Comparison of ENCODE assay signal across 15 mouse cellular contexts in the genomic region with DNA sequence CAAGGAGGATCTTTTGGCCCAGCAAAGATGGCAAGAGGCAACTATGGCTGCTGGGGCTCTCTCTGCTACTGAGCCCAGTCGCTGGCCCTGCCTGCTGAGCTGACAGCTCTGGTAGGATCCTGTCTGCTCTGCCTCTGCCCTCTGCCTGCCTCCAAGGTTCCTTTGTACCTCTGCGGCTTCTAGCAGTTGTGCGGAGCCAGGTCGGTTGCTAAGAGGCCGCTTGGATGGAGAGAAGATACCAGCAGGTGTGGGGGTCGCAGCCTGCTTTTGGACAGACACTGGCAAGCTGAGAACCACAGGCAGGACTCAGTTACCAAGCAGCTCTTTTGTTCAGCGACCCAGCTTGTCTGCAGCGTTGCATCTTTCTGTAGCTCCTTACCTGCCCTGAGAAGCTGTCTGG.
A peak's percentile ranks its signal among the peaks of the same experiment; 100 is the strongest.
DNase-seq lines count a peak whose midpoint lies in the region; ATAC-seq and TF ChIP-seq lines count a peak whose summit lies in the region.
"Had no signal": no experiment of that assay in that cellular context is flagged by ENCODE, and none has a peak within 500 bp of the region (broad histone marks: within the 10 kb centered on the region; RNA-seq: fewer than 3 reads in every experiment).

No protein-coding gene starts in this region.

- DNase-seq in cerebellum, postnatal 10 days: peak; percentile 70 to 72
- no peak for DNase-seq in cerebellum, adult 8-10 months
- DNase-seq in thymus, postnatal 36 days: no peak
- DNase-seq in thymus, postnatal 10 days (ENCODE audit: low spot score in 2 of 2): no peak
- DNase-seq in adrenal gland, postnatal 14 days: no peak
- DNase-seq: heart, adult 18-20 months; heart, postnatal 4 days; kidney, postnatal 10 days; thymus, postnatal 14 days had no signal

- H3K27ac ChIP-seq in forebrain, embryonic 16.5 days (ENCODE audit: low read length): peak overlapping the region; percentile 86
- H3K27ac ChIP-seq in midbrain, embryonic 13.5 days: peak overlapping the region; percentile 74
- H3K27ac ChIP-seq: liver, embryonic 14.5 days had no signal

- no peaks in the 10 kb centered on the region for H3K36me3 ChIP-seq in E14TG2a.4 (ENCODE audit: insufficient read depth, low read length)
- no peaks in the 10 kb centered on the region for H3K36me3 ChIP-seq in forebrain, embryonic 16.5 days (ENCODE audit: control insufficient read depth, insufficient read depth)
- no peaks in the 10 kb centered on the region for H3K36me3 ChIP-seq in midbrain, embryonic 13.5 days
- H3K36me3 ChIP-seq: G1E had no signal

- H3K4me1 ChIP-seq in E14TG2a.4 (replicated peaks; ENCODE audit: low read depth, low read length): peaks cover 71% of the 10 kb centered on the region
- H3K4me1 ChIP-seq in forebrain, embryonic 16.5 days (replicated peaks; ENCODE audit: control insufficient read depth, insufficient read depth, low read length): peaks cover 45% of the 10 kb centered on the region
- H3K4me1 ChIP-seq in midbrain, embryonic 13.5 days (replicated peaks): peaks cover 55% of the 10 kb centered on the region

- WGBS in forebrain, embryonic 16.5 days: 20% methylated on average over 8 of the region's 8 CpGs
- 38% methylated on average over 8 of the region's 8 CpGs for WGBS in midbrain, embryonic 13.5 days

- peaks cover 3% of the 10 kb centered on the region; the same call in 1 of the 2 replicates for H3K27me3 ChIP-seq in E14TG2a.4 (ENCODE audit: insufficient read depth, low read length)
- no peaks in the 10 kb centered on the region for H3K27me3 ChIP-seq in forebrain, embryonic 16.5 days (replicated peaks; ENCODE audit: control insufficient read depth, insufficient read depth, low read length)
- H3K27me3 ChIP-seq in midbrain, embryonic 13.5 days: no peaks in the 10 kb centered on the region

- peak overlapping the region; percentile 18; the same call in 1 of the 2 replicates for H3K9ac ChIP-seq in forebrain, embryonic 16.5 days (replicated peaks; ENCODE audit: low read depth, low read length)
- H3K9ac ChIP-seq in midbrain, embryonic 13.5 days (replicated peaks): peak overlapping the region; percentile 55
- H3K9ac ChIP-seq: liver, embryonic 14.5 days had no signal

- ATAC-seq in forebrain, embryonic 16.5 days: no peak
- peak; percentile 10; the same call in 1 of the 2 replicates for ATAC-seq in midbrain, embryonic 13.5 days

- peaks cover 10% of the 10 kb centered on the region; the same call in 1 of the 2 replicates for H3K9me3 ChIP-seq in E14TG2a.4 (ENCODE audit: low read length)
- no peaks in the 10 kb centered on the region for H3K9me3 ChIP-seq in forebrain, embryonic 16.5 days (ENCODE audit: control insufficient read depth, low read length)
- H3K9me3 ChIP-seq in midbrain, embryonic 13.5 days: no peaks in the 10 kb centered on the region
- H3K9me3 ChIP-seq: G1E; megakaryocyte, embryonic 14.5 days had no signal

- H3K4me2 ChIP-seq in forebrain, embryonic 16.5 days (ENCODE audit: low read length): no peak overlapping the region
- 0 out of 2 replicates have a peak overlapping the region, but pooled peaks have one; percentile 9 for H3K4me2 ChIP-seq in midbrain, embryonic 13.5 days (replicated peaks)

- TF ChIP-seq CTCF in E14TG2a.4 (conservative IDR thresholded peaks at IDR 0.05; ENCODE audit: low read length): no peak

- H3K4me3 ChIP-seq in E14TG2a.4 (replicated peaks; ENCODE audit: low read length): peak overlapping the region; percentile 54
- H3K4me3 ChIP-seq in forebrain, embryonic 16.5 days (replicated peaks; ENCODE audit: low read length): no peak overlapping the region
- no peak overlapping the region for H3K4me3 ChIP-seq in midbrain, embryonic 13.5 days (replicated peaks)
- H3K4me3 ChIP-seq: megakaryocyte, embryonic 14.5 days had no signal

Comparison
In these comparisons a context has a peak if more than half of its experiments do, and no peak if none do; other contexts are left out.
1. DNase-seq: peak in cerebellum, postnatal 10 days (2 of 2); none in cerebellum, adult 8-10 months (single experiment), thymus, postnatal 36 days (0 of 2), thymus, postnatal 10 days (0 of 2) and adrenal gland, postnatal 14 days (single experiment).